Mouse (Mus musculus): Measurements from ENCODE around the gene Naip2. TPM values are rescaled to one million over a fixed set of nuclear protein-coding genes. Genes with fewer than 3 reads are reported as not detected.
"Not testable (repeated sequence)": the region's sequence is repeated elsewhere in the genome, so short reads cannot be mapped to it uniquely, and the experiment has no call there.

The Naip2 gene
- polyA plus RNA-seq, 1 experiment from 2014 or later, result 0.15 TPM

DNA sequence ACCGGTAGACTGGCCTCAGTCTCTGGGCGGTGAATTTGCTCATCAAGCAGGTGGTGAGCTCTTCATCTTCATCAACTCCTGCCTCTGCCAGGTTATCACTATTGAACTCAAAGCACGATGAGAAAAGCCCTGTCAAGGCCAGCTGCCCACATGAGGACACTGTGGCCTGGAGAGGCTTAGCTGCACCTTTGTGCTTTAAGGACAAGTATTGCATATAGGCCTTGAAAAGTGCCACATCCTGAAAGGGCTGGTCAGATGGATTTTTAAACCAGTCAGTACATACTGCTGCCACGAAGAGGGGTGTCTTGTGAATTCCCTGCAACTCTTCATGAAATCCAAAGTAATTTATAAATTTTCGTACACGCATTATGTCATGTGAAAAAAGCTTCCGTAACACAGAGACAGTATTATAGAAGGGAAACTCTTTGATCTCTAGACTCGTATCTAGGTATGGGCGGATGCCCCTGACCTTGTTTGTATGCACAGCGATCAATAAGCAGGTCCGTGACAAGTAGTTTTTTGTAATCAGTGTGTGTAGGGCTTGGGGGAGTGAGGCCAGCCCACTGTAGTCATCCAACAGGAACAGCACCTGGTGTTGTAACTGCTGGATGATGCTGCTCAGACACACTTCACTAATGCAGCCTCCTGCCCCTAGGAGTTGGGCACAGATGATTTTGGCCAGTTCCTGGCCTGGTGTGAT lies 40.6 kb downstream of the Naip2 start:
- WGBS, result 87% methylated on average over 11 of the region's 11 CpGs
- H3K36me3 ChIP-seq (replicated peaks); H3K9ac ChIP-seq; H3K27ac ChIP-seq; ATAC-seq (ENCODE audit: low FRiP score); H3K27me3 ChIP-seq; H3K4me2 ChIP-seq; H3K4me1 ChIP-seq; H3K4me3 ChIP-seq (replicated peaks); H3K9me3 ChIP-seq: not testable (repeated sequence)

DNA sequence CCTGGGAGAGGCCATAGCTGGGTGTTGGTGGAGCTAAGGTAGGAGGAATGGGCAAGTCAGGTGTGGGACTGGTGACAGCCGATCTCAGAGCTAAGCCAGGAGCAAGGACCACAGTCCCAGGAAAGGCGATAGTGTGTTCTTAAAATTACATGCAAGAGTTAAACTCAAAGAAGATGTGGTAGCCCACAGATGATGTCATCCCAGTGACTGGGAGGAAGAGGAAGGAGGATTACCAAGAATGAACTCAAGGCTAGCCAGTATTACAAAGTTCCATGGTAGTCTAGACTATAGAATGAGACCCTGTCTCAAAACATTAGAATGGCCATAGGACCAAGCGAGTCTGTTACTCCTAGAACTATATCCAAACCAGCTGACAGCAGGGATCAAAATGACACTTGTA lies 45.3 kb downstream of the Naip2 start:
- ATAC-seq (ENCODE audit: low FRiP score), result no peak
- Histone ChIP-seq H3K9me3 (no peaks in the 10 kb centered on the region), H3K9ac (no peak overlapping the region), H3K4me1 (no peaks in the 10 kb centered on the region), H3K4me3 (replicated peaks) (no peak overlapping the region), H3K36me3 (replicated peaks) (no peaks in the 10 kb centered on the region), H3K4me2 (no peak overlapping the region), H3K27ac (no peak overlapping the region), H3K27me3 (no peaks in the 10 kb centered on the region)
- WGBS, result 92% methylated on average over 3 of the region's 3 CpGs

DNA sequence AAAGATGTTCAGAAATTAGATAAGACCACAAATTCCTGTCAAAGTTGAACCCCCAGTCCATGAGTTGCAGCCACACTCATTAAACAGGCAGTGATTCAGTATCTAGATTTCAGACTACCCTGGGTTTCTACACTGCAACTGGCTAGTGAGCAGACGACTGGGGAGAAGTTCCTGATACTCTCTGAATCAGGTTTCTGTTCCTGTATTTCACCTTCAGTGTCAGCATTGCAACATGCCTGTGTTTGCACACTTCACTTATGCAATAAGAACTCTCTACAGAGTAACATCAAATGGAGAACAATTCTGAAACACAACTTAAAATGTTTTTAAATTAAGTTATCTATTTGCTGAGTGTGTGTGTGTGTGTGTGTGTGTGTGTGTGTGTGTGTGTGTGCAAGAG lies 49.2 kb downstream of the Naip2 start:
- Histone ChIP-seq H3K27me3 (no peaks in the 10 kb centered on the region), H3K27ac (no peak overlapping the region), H3K9ac (no peak overlapping the region), H3K4me3 (replicated peaks) (no peak overlapping the region), H3K9me3 (no peaks in the 10 kb centered on the region), H3K4me1 (no peaks in the 10 kb centered on the region), H3K4me2 (no peak overlapping the region), H3K36me3 (replicated peaks) (no peaks in the 10 kb centered on the region)
- ATAC-seq (ENCODE audit: low FRiP score), result no peak
- 70% methylated on average over 1 of the region's 1 CpGs for WGBS

DNA sequence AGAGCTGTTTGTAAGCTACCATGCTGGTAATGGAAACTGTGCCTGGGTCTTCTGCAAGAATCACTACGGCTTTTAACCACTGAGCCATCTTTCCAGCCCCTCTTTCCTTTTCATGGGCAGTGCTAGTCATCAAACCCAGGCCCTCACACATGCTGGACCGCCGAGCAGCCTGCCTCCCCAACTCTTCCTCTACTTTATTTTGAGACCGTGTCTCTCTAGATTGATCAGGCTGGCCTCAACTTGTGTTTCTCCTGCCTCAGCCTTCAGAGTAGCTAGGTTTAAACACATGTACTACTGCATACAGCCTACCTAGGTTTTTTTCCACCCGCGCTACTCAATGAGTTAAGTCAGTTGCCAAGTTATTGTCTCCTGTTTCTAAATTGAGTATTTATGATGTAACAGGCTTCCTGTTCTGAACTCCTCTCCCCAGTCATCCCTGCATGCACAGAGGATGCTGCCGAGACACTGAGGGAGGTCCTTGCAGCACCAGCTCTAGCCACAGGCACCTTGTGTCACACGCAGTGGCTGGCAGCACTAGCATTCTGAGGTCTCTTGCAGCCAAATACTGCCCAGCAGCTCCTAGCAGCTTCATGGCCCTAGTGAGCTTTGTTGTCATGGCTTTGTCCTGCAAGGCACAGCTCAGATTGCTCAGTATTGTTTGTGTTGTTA lies 60.1 kb downstream of the Naip2 start:
- Histone ChIP-seq H3K36me3 (replicated peaks) (peaks cover 22% of the 10 kb centered on the region), H3K27me3 (no peaks in the 10 kb centered on the region), H3K27ac (no peak overlapping the region), H3K9me3 (no peaks in the 10 kb centered on the region), H3K4me3 (replicated peaks) (no peak overlapping the region), H3K4me2 (no peak overlapping the region), H3K4me1 (no peaks in the 10 kb centered on the region), H3K9ac (no peak overlapping the region)
- 89% methylated on average over 8 of the region's 8 CpGs for WGBS
- ATAC-seq (ENCODE audit: low FRiP score), result no peak

DNA sequence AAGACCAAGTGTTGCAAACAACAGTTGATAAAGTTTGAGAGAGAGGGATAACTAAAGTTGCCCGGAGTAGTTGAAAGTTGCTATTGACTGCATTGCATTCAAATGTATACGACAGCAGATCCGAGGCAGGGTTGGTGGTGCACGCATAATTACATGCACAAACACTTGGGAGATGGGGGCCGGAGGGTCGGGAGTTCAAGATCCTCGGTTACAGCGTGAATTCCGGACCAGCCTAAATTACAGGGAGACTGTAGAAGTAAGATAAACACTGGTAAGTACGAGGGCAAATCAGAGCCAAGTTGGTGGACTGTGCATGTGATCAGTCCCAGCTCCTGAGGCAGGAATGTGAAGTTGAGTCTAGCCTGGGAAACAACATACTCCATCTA lies 76.6 kb downstream of the Naip2 start:
- 4% methylated on average over 10 of the region's 10 CpGs for WGBS
- ATAC-seq (ENCODE audit: low FRiP score), result peak; percentile 57

DNA sequence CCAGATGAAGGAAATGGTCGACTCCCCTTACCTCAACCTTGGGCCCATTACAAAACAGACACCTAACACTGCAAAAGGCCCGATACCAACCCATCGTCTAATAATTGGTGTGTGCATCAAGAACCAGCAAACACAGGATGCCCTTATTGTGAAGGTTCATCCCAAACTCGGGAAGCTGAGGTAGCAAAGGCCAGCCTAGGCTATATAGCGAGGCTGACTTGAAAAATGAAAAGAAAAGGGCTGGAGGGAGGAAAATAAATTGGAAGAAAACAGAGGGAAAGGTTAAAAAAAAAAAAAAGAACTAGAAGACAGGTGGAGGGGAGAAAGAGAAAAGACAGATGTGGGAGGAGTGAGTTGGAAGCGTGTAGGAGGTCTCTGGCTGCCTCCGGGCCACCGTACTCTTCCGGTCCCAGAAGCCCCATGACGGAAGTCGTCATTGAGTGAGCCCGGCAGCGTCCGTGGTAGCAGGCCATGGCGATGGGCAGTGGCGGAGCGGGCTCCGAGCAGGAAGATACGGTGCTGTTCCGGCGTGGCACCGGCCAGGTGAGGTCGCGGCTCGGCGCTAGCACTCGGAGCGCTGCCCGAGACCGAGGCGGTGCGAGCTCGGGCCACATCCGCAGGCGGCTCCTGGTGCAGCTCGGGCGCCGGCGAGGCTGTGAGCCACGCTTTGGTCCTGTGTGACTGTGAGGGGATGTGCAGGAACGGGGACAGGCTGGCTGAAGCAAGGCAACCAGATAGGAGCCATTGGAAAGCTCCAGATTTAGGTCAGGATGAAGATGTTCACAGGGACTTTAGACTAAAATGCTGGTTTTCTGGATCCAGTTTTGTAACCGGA lies 77.3 kb downstream of the Naip2 start, which contains the start of gene Smn1:
Gene Smn1, plus strand, starts transcription at position 430 of the 835 bp plus-strand sequence.
- Histone ChIP-seq H3K27ac (peak within 1 kb of the TSS; percentile 53; the same call in 1 of the 2 replicates), H3K9ac (peak within 1 kb of the TSS; percentile 79), H3K4me3 (replicated peaks) (peak within 1 kb of the TSS; percentile 96), H3K36me3 (replicated peaks) (peaks cover 28% of the 10 kb centered on the region), H3K9me3 (no peaks in the 10 kb centered on the region), H3K27me3 (no peaks in the 10 kb centered on the region), H3K4me1 (peaks cover 17% of the 10 kb centered on the region), H3K4me2 (peak within 1 kb of the TSS; percentile 83)
- WGBS, result 4% methylated on average over 42 of the region's 42 CpGs
- peak; percentile 98 for ATAC-seq (ENCODE audit: low FRiP score)

More for the DNA sequence above, 76.6 kb downstream of the Naip2 start:
- Histone ChIP-seq H3K4me3 (replicated peaks) (peak overlapping the region; percentile 96), H3K36me3 (replicated peaks) (peaks cover 32% of the 10 kb centered on the region), H3K27ac (no peak overlapping the region), H3K9ac (peak overlapping the region; percentile 79), H3K4me1 (peaks cover 17% of the 10 kb centered on the region), H3K4me2 (peak overlapping the region; percentile 83), H3K9me3 (no peaks in the 10 kb centered on the region), H3K27me3 (no peaks in the 10 kb centered on the region)

DNA sequence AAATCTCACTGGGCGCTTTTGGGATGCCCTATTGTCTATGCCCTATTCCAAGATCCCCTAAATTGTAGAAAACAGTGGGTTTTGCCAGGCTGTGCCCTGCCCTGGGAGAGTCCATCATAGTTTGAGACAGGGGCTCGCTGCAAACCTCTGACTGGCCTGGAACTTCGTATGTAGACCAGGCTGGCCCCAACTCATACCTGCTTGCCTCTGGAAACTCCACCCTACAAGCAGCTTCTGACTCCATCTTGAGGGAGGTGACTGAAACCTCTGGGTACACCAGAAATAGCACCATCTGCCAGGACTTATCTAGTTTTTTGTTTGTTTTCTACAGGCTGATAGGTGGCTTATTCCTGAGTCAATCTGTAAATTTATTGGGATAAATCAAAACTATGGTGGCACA lies 77.9 kb downstream of the Naip2 start:
- WGBS, result 80% methylated on average over 3 of the region's 3 CpGs
- H3K9ac ChIP-seq, result peak overlapping the region; percentile 42; the same call in 1 of the 2 replicates
- no peak overlapping the region for H3K27ac ChIP-seq
- peak overlapping the region; percentile 96 for H3K4me3 ChIP-seq (replicated peaks)
- H3K4me1 ChIP-seq, result peaks cover 17% of the 10 kb centered on the region
- peaks cover 23% of the 10 kb centered on the region for H3K36me3 ChIP-seq (replicated peaks)
- no peaks in the 10 kb centered on the region for H3K9me3 ChIP-seq
- ATAC-seq (ENCODE audit: low FRiP score), result no peak
- H3K27me3 ChIP-seq, result no peaks in the 10 kb centered on the region
- peak overlapping the region; percentile 83 for H3K4me2 ChIP-seq

DNA sequence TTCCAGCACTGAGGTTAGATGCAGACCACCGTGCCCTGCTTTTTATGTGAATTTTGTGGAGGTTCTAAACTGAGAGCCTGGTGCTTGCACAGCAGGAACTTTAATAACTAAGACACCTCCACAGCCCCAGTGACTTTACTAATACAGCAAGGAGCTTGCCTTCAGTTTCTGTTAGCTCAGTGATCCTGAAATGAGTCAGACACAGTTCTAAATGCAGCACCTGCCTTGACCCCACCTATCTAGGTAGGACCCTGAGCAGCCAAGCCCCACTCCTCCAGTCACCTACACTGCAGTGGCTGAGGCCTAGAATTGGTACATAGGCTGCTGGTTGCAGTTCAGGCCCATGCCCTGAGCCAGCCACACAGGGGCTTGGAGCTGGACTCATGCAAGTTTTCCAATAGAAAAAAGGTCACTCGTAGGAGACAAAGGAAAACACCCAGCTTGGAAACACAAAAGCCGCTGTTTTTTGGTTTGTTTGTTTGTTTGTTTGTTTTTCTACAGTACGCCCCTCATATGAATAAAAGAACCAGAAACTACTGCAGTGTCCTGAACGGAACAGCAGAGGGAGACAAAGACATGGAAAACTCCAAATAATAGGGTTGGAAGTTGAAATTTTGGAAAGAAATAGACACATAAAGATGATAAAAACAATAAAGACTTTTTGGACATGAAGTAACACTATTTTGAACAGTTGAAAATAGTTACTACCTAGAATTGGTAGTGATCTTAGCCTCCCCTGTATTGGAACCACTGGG lies 89.5 kb downstream of the Naip2 start:
- Histone ChIP-seq H3K27ac (no peak overlapping the region), H3K4me1 (peaks cover 14% of the 10 kb centered on the region), H3K36me3 (replicated peaks) (peaks cover 19% of the 10 kb centered on the region), H3K4me2 (no peak overlapping the region), H3K27me3 (no peaks in the 10 kb centered on the region), H3K9ac (no peak overlapping the region), H3K4me3 (replicated peaks) (no peak overlapping the region), H3K9me3 (no peaks in the 10 kb centered on the region)
- ATAC-seq (ENCODE audit: low FRiP score), result no peak
- WGBS, result 51% methylated on average over 5 of the region's 5 CpGs

DNA sequence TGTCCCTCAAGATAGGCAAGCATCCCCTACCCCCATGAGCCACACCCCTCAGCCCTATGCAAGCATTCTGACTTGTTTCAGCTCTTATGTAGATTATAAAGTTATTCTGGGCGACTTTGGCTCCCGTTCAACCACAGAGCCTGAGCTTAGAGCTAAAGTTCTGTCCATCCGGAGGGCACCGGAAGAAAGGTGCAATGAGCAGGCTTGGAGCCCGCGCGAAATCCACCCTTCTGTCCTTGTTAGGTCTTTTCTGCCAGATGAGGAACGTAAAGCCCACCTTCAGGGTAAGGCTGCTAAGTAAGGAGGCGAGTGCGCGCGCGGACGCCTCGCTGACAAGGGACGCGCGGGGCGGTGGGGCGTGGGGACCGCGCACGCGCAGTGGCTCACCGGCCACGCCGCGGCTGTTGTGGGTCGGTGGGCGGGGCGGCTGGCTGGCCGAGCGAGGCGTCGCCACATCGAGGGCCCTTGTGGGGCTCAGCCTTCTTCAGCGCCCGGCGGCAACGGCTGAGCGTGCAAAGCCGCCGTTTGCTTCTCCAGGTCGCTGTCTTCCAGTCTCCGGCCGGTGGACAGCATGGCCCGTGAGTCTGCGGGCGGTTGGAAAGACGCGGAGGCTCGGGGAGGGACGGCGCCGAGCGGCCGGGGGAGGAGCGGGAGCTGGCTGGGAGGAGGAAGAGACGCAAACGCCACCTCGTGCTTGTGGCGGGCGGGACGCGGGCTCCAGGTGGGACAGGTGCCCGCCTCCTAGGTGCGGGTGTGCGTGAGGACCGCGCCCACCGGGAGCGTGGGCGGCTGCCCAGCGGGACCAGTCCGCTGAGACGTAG lies 94.0 kb downstream of the Naip2 start, which contains the start of gene Serf1:
Gene Serf1, plus strand, starts transcription at position 361 of the 821 bp plus-strand sequence.
- Histone ChIP-seq H3K9ac (peak within 1 kb of the TSS; percentile 72), H3K36me3 (replicated peaks) (peaks cover 3% of the 10 kb centered on the region; the same call in 1 of the 2 replicates), H3K4me3 (replicated peaks) (peak within 1 kb of the TSS; percentile 63), H3K9me3 (no peaks in the 10 kb centered on the region), H3K27me3 (peaks cover 7% of the 10 kb centered on the region; the same call in 1 of the 2 replicates), H3K4me1 (peaks cover 25% of the 10 kb centered on the region), H3K4me2 (peak within 1 kb of the TSS; percentile 83), H3K27ac (peak within 1 kb of the TSS; percentile 71)
- peak; percentile 80 for ATAC-seq (ENCODE audit: low FRiP score)
- WGBS, result 1% methylated on average over 67 of the region's 76 CpGs

DNA sequence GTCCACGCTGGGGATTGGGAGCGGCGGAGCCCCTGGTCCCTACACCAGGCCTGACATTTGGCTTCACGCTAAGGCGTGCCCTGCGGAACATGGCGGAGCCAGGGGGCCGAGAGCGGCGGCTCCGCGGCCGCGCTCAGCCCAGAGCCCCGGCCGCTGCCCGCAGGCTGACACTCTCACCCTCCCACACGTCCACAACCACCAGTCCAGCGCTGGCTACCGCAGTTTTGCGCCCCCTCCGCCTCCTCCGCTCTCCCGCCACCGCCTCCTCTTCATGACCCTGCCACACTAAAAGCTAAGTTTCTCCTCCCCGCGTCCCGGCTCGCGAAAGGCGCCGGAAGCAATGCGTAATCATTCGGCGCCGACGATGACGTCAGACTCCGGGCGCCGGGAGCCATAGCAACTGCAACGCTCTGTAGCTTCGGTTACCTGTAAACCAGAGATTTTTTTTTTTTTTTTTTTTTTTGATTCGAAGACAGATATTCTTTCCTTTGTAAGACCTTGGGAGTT lies 98.1 kb downstream of the Naip2 start, which contains the start of gene Bdp1:
Gene Bdp1, minus strand, starts transcription at position 323 of the 507 bp plus-strand sequence.
- H3K9me3 ChIP-seq, result no peaks in the 10 kb centered on the region
- peaks cover 2% of the 10 kb centered on the region for H3K36me3 ChIP-seq (replicated peaks)
- peaks cover 29% of the 10 kb centered on the region for H3K4me1 ChIP-seq
- H3K4me3 ChIP-seq (replicated peaks), result peak within 1 kb of the TSS; percentile 79
- under 1% methylated on average over 44 of the region's 44 CpGs for WGBS
- H3K27ac ChIP-seq, result peak within 1 kb of the TSS; percentile 78
- H3K27me3 ChIP-seq, result peaks cover 7% of the 10 kb centered on the region; the same call in 1 of the 2 replicates
- ATAC-seq (ENCODE audit: low FRiP score), result peak; percentile 67
- H3K4me2 ChIP-seq, result peak within 1 kb of the TSS; percentile 80
- H3K9ac ChIP-seq, result peak within 1 kb of the TSS; percentile 78
